Mouse (Mus musculus) frontal cortex, postnatal 10 days (tissue): ENCODE measurements at regions not wholly inside any gene's neighbourhood (a gene's known extent, or its start where the extent isn't known, plus 50 kb on each side); places are given as distances from the start of the nearest gene placed in this dataset.

Source experiments
- DNase-seq, 2 experiments: peaks; one replicate each; pipeline ENCODE4 v3.0.0; 2022; ENCODE audit warnings: low spot score in 2 of 2, mixed read lengths in 1 of 2

GRCm38 (mm10) chr2:55687345-55687744 lies 251.6 kb downstream of the Kcnj3 start:
- DNase-seq, result no peak

GRCm38 (mm10) chr2:55692902-55693870 lies 257.4 kb downstream of the Kcnj3 start:
- peak; percentile 16 to 47 for DNase-seq

- DNase-seq, result no peak
Observed at GRCm38 (mm10) chr2:55699705-55700104, 263.9 kb downstream of the Kcnj3 start.
